13 mouse cellular contexts compared by ENCODE assay signal in genomic region chr9:41705461-41705903, GRCm38 (mm10).
DNase-seq lines count a peak whose midpoint lies in the region; ATAC-seq lines count a peak whose summit lies in the region.
"Had no signal": no experiment of that assay in that cellular context is flagged by ENCODE, and none has a peak within 500 bp of the region (broad histone marks: within the 10 kb centered on the region; RNA-seq: fewer than 3 reads in every experiment).

No protein-coding gene starts in this region.

- 60% methylated on average over 8 of the region's 8 CpGs for WGBS in hindbrain, embryonic 14.5 days
- 58% methylated on average over 8 of the region's 8 CpGs for WGBS in hindbrain, embryonic 13.5 days
- 17% methylated on average over 8 of the region's 8 CpGs for WGBS in embryonic facial prominence, embryonic 14.5 days
- WGBS in lung, embryonic 15.5 days, result 18% methylated on average over 8 of the region's 8 CpGs

- no peak overlapping the region for H3K4me2 ChIP-seq in hindbrain, embryonic 14.5 days (replicated peaks)
- H3K4me2 ChIP-seq in hindbrain, embryonic 13.5 days, result no peak overlapping the region
- peak overlapping the region; percentile 35 for H3K4me2 ChIP-seq in embryonic facial prominence, embryonic 14.5 days (ENCODE audit: low read depth, low read length)
- H3K4me2 ChIP-seq in lung, embryonic 15.5 days, result 0 out of 2 replicates have a peak overlapping the region, but pooled peaks have one; percentile 10

- no peak for ATAC-seq in hindbrain, embryonic 14.5 days (ENCODE audit: low FRiP score)
- no peak for ATAC-seq in hindbrain, embryonic 13.5 days (ENCODE audit: low FRiP score)
- peak; percentile 56; the same call in 1 of the 2 replicates for ATAC-seq in embryonic facial prominence, embryonic 14.5 days (ENCODE audit: low read depth)
- peak; percentile 80; the same call in 1 of the 2 replicates for ATAC-seq in lung, embryonic 15.5 days (ENCODE audit: borderline replicate concordance, extremely low read depth, low FRiP score, low TSS enrichment)

- no peaks in the 10 kb centered on the region for H3K27me3 ChIP-seq in hindbrain, embryonic 14.5 days (ENCODE audit: control insufficient read depth, insufficient read depth, low read length)
- H3K27me3 ChIP-seq in hindbrain, embryonic 13.5 days, result no peaks in the 10 kb centered on the region
- H3K27me3 ChIP-seq in embryonic facial prominence, embryonic 14.5 days (replicated peaks; ENCODE audit: control insufficient read depth, insufficient read depth, low read length), result no peaks in the 10 kb centered on the region
- peaks cover 64% of the 10 kb centered on the region for H3K27me3 ChIP-seq in lung, embryonic 15.5 days

- H3K36me3 ChIP-seq in hindbrain, embryonic 14.5 days (replicated peaks; ENCODE audit: control insufficient read depth, insufficient read depth), result no peaks in the 10 kb centered on the region
- no peaks in the 10 kb centered on the region for H3K36me3 ChIP-seq in hindbrain, embryonic 13.5 days
- H3K36me3 ChIP-seq in embryonic facial prominence, embryonic 14.5 days (ENCODE audit: control insufficient read depth, insufficient read depth, low read length), result no peaks in the 10 kb centered on the region
- H3K36me3 ChIP-seq in lung, embryonic 15.5 days, result no peaks in the 10 kb centered on the region

- H3K9me3 ChIP-seq in hindbrain, embryonic 14.5 days (ENCODE audit: control insufficient read depth, low read length), result no peaks in the 10 kb centered on the region
- no peaks in the 10 kb centered on the region for H3K9me3 ChIP-seq in hindbrain, embryonic 13.5 days
- no peaks in the 10 kb centered on the region for H3K9me3 ChIP-seq in embryonic facial prominence, embryonic 14.5 days (ENCODE audit: control insufficient read depth, low read length)
- no peaks in the 10 kb centered on the region for H3K9me3 ChIP-seq in lung, embryonic 15.5 days

- H3K9ac ChIP-seq in hindbrain, embryonic 14.5 days, result no peak overlapping the region
- no peak overlapping the region for H3K9ac ChIP-seq in hindbrain, embryonic 13.5 days
- H3K9ac ChIP-seq in embryonic facial prominence, embryonic 14.5 days (ENCODE audit: low read depth, low read length), result no peak overlapping the region
- no peak overlapping the region for H3K9ac ChIP-seq in lung, embryonic 15.5 days

- peak overlapping the region; percentile 39; the same call in 1 of the 2 replicates for H3K27ac ChIP-seq in hindbrain, embryonic 14.5 days
- H3K27ac ChIP-seq in hindbrain, embryonic 13.5 days, result no peak overlapping the region
- peak overlapping the region; percentile 93 for H3K27ac ChIP-seq in embryonic facial prominence, embryonic 14.5 days (replicated peaks; ENCODE audit: low read depth, low read length)
- no peak overlapping the region for H3K27ac ChIP-seq in lung, embryonic 15.5 days
- H3K27ac ChIP-seq: gastrocnemius, adult 2 months had no signal

- H3K4me3 ChIP-seq in hindbrain, embryonic 14.5 days (replicated peaks; ENCODE audit: low read length), result no peak overlapping the region
- no peak overlapping the region for H3K4me3 ChIP-seq in hindbrain, embryonic 13.5 days
- H3K4me3 ChIP-seq in embryonic facial prominence, embryonic 14.5 days (ENCODE audit: low read depth, low read length), result no peak overlapping the region
- H3K4me3 ChIP-seq in lung, embryonic 15.5 days, result no peak overlapping the region
- H3K4me3 ChIP-seq: gastrocnemius, adult 2 months; myocyte had no signal

- H3K4me1 ChIP-seq in hindbrain, embryonic 14.5 days (replicated peaks; ENCODE audit: control insufficient read depth, insufficient read depth, low read length), result peaks cover 8% of the 10 kb centered on the region; the same call in 1 of the 2 replicates
- peaks cover 10% of the 10 kb centered on the region; the same call in 1 of the 2 replicates for H3K4me1 ChIP-seq in hindbrain, embryonic 13.5 days (replicated peaks)
- peaks cover 41% of the 10 kb centered on the region for H3K4me1 ChIP-seq in embryonic facial prominence, embryonic 14.5 days (ENCODE audit: control insufficient read depth, insufficient read depth, low read length)
- H3K4me1 ChIP-seq in lung, embryonic 15.5 days, result peaks cover 25% of the 10 kb centered on the region

- no peak for DNase-seq in hindbrain, embryonic 14.5 days (ENCODE audit: low spot score)
- DNase-seq in Muller cell, postnatal 12 days (ENCODE audit: inconsistent ontology term), result peak; percentile 55
- peak; percentile 96 for DNase-seq in embryonic facial prominence, embryonic 14.5 days (ENCODE audit: low spot score)
- no peak for DNase-seq in cerebellum, adult 11-12 months
- no peak for DNase-seq in cerebellum, postnatal 4 days (ENCODE audit: low spot score in 2 of 2)
- DNase-seq in urinary bladder, postnatal 25 days (ENCODE audit: low spot score), result no peak
- DNase-seq: cerebellum, postnatal 14 days; gastrocnemius, adult 2 months; right cerebral cortex, adult 18-20 months; thymus, adult 18-20 months had no signal

Comparison
In these comparisons a context has a peak if more than half of its experiments do, and no peak if none do; other contexts are left out.
1. H3K27ac ChIP-seq: peak in hindbrain, embryonic 14.5 days (single experiment) and embryonic facial prominence, embryonic 14.5 days (single experiment); none in hindbrain, embryonic 13.5 days (single experiment) and lung, embryonic 15.5 days (single experiment).
2. ATAC-seq: peak in embryonic facial prominence, embryonic 14.5 days (single experiment) and lung, embryonic 15.5 days (single experiment); none in hindbrain, embryonic 14.5 days (single experiment) and hindbrain, embryonic 13.5 days (single experiment).
3. DNase-seq: peak in Muller cell, postnatal 12 days (single experiment) and embryonic facial prominence, embryonic 14.5 days (single experiment); none in hindbrain, embryonic 14.5 days (single experiment), cerebellum, adult 11-12 months (single experiment), cerebellum, postnatal 4 days (0 of 2) and urinary bladder, postnatal 25 days (single experiment).
4. H3K4me2 ChIP-seq: peak in embryonic facial prominence, embryonic 14.5 days (single experiment) and lung, embryonic 15.5 days (single experiment); none in hindbrain, embryonic 14.5 days (single experiment) and hindbrain, embryonic 13.5 days (single experiment).